19 mouse cellular contexts compared by ENCODE assay signal in the genomic region with DNA sequence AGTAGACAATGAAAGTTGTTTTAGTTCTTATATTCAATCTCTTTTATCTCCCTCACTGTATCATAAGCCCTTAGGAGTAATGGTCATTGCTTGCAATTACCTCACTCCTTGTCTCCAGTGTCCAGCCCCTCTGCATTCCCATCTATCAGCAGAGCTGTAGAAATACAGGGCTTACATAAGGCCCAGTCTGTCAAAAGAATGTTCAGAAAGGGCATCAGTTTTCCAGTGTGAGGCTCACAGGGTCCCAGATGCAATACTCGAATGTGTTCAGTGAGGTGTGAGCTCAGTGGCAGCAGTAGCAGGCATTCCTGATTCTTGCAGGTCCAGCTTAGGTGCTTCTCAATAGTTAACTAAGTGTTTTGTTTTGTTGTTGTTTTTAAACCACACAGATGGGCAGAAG.
"Had no signal": no experiment of that assay in that cellular context is flagged by ENCODE, and none has a peak within 500 bp of the region (broad histone marks: within the 10 kb centered on the region; RNA-seq: fewer than 3 reads in every experiment).

No protein-coding gene starts in this region.

- H3K9ac ChIP-seq: limb, embryonic 15.5 days; liver, embryonic 13.5 days; liver, postnatal 0 days; lung, embryonic 15.5 days; midbrain, embryonic 15.5 days; neural tube, embryonic 13.5 days; stomach, embryonic 15.5 days had no signal

- H3K4me1 ChIP-seq: limb, embryonic 15.5 days; liver, embryonic 13.5 days; lung, embryonic 15.5 days; stomach, embryonic 15.5 days had no signal

- H3K27ac ChIP-seq: kidney, postnatal 0 days; limb, embryonic 15.5 days; liver, embryonic 13.5 days; lung, embryonic 15.5 days; macrophage; midbrain, embryonic 15.5 days; neural tube, embryonic 13.5 days; stomach, embryonic 15.5 days had no signal

- H3K4me2 ChIP-seq: limb, embryonic 15.5 days; liver, embryonic 13.5 days; lung, embryonic 15.5 days; midbrain, embryonic 11.5 days; midbrain, embryonic 15.5 days; neural tube, embryonic 13.5 days; stomach, embryonic 15.5 days had no signal

- DNase-seq: kidney, adult 9 months; kidney, postnatal 36 days; layer of hippocampus, adult 9-11 months; layer of hippocampus, postnatal 36 days; liver, embryonic 13.5 days; liver, postnatal 0 days; lung, postnatal 14 days; right cerebral cortex, postnatal 14 days; thymus, adult 2 months; thymus, postnatal 25 days had no signal

- H3K9me3 ChIP-seq: limb, embryonic 15.5 days; liver, embryonic 13.5 days; lung, embryonic 15.5 days; megakaryocyte, embryonic 14.5 days; midbrain, embryonic 15.5 days; neural tube, embryonic 13.5 days; stomach, embryonic 15.5 days had no signal

- H3K27me3 ChIP-seq: limb, embryonic 15.5 days; liver, embryonic 13.5 days; lung, embryonic 15.5 days; megakaryocyte, embryonic 14.5 days; midbrain, embryonic 15.5 days; neural tube, embryonic 13.5 days; stomach, embryonic 15.5 days had no signal

- H3K4me3 ChIP-seq: limb, embryonic 15.5 days; liver, embryonic 13.5 days; lung, embryonic 15.5 days; megakaryocyte, embryonic 14.5 days; midbrain, embryonic 15.5 days; neural tube, embryonic 13.5 days; stomach, embryonic 15.5 days had no signal

- H3K36me3 ChIP-seq: limb, embryonic 15.5 days; liver, embryonic 13.5 days; lung, embryonic 15.5 days; midbrain, embryonic 15.5 days; neural tube, embryonic 13.5 days; stomach, embryonic 15.5 days had no signal

- ATAC-seq: liver, postnatal 0 days; midbrain, embryonic 15.5 days had no signal
